Mouse (Mus musculus): Measurements from ENCODE around the gene T2. TPM values are rescaled to one million over a fixed set of nuclear protein-coding genes. Genes with fewer than 3 reads are reported as not detected.
"Not testable (repeated sequence)": the region's sequence is repeated elsewhere in the genome, so short reads cannot be mapped to it uniquely, and the experiment has no call there.

The T2 gene
- polyA plus RNA-seq, 1 experiment, result 0.05 TPM

GRCm38 (mm10) chr17:8397946-8398345 lies 42.2 kb downstream of the T2 start:
- no peak for TF ChIP-seq MAX (IDR thresholded peaks at IDR 0.05)
- TF ChIP-seq MYOD1 (IDR thresholded peaks at IDR 0.05; ENCODE audit: control insufficient read depth, insufficient read length, low read depth), result no peak
- TF ChIP-seq CTCF (IDR thresholded peaks at IDR 0.05; ENCODE audit: control insufficient read depth, insufficient read depth, insufficient read length), result no peak
- TF ChIP-seq CEBPB (IDR thresholded peaks at IDR 0.05; ENCODE audit: low read depth), result no peak
- no peak for TF ChIP-seq MYOG (IDR thresholded peaks at IDR 0.05; ENCODE audit: control insufficient read depth, extremely low read depth, insufficient read length)
- no peak for TF ChIP-seq FOSL1 (IDR thresholded peaks at IDR 0.05; ENCODE audit: insufficient read depth, low read length, poor library complexity, severe bottlenecking)
- TF ChIP-seq USF1 (IDR thresholded peaks at IDR 0.05; ENCODE audit: low read depth), result no peak
- Histone ChIP-seq H3ac (ENCODE audit: control insufficient read depth, insufficient read length, low read depth) (no peak overlapping the region), H3K79me2 (ENCODE audit: control insufficient read depth, insufficient read depth) (no peaks in the 10 kb centered on the region)

GRCm38 (mm10) chr17:8403932-8404331 lies 48.1 kb downstream of the T2 start:
- not testable (repeated sequence) for H3K79me3 ChIP-seq (ENCODE audit: low read depth); H3K79me2 ChIP-seq (ENCODE audit: control insufficient read depth, insufficient read depth); H3K4me3 ChIP-seq (ENCODE audit: insufficient read depth, poor library complexity, severe bottlenecking); H3K36me3 ChIP-seq (ENCODE audit: control insufficient read depth, insufficient read depth); H3ac ChIP-seq (ENCODE audit: control insufficient read depth, insufficient read length, low read depth)
- H3K27me3 ChIP-seq (ENCODE audit: control insufficient read depth, insufficient read depth, insufficient read length), result peaks cover 24% of the 10 kb centered on the region

More at GRCm38 (mm10) chr17:8397946-8398345, 42.2 kb downstream of the T2 start:
- Histone ChIP-seq H3K36me3 (ENCODE audit: control insufficient read depth, insufficient read depth) (no peaks in the 10 kb centered on the region), H3K79me3 (ENCODE audit: low read depth) (no peaks in the 10 kb centered on the region), H3K4me3 (ENCODE audit: insufficient read depth, poor library complexity, severe bottlenecking) (no peak overlapping the region), H3K27me3 (ENCODE audit: control insufficient read depth, insufficient read depth, insufficient read length) (peaks cover 5% of the 10 kb centered on the region)

GRCm38 (mm10) chr17:8406285-8406684 lies 50.5 kb downstream of the T2 start:
- no peak for TF ChIP-seq MYOD1 (IDR thresholded peaks at IDR 0.05; ENCODE audit: control insufficient read depth, insufficient read length, low read depth)
- no peak for TF ChIP-seq CEBPB (IDR thresholded peaks at IDR 0.05; ENCODE audit: low read depth)
- TF ChIP-seq MAX (IDR thresholded peaks at IDR 0.05), result no peak
- no peak for TF ChIP-seq MYOG (IDR thresholded peaks at IDR 0.05; ENCODE audit: control insufficient read depth, extremely low read depth, insufficient read length)
- Histone ChIP-seq H3K79me3 (ENCODE audit: low read depth) (no peaks in the 10 kb centered on the region), H3K36me3 (ENCODE audit: control insufficient read depth, insufficient read depth) (no peaks in the 10 kb centered on the region), H3K4me3 (ENCODE audit: insufficient read depth, poor library complexity, severe bottlenecking) (no peak overlapping the region), H3K79me2 (ENCODE audit: control insufficient read depth, insufficient read depth) (no peaks in the 10 kb centered on the region), H3K27me3 (ENCODE audit: control insufficient read depth, insufficient read depth, insufficient read length) (peaks cover 32% of the 10 kb centered on the region), H3ac (ENCODE audit: control insufficient read depth, insufficient read length, low read depth) (no peak overlapping the region)

GRCm38 (mm10) chr17:8408002-8408401 lies 52.2 kb downstream of the T2 start:
- not testable (repeated sequence) for H3K79me3 ChIP-seq (ENCODE audit: low read depth); H3K79me2 ChIP-seq (ENCODE audit: control insufficient read depth, insufficient read depth); H3ac ChIP-seq (ENCODE audit: control insufficient read depth, insufficient read length, low read depth); H3K4me3 ChIP-seq (ENCODE audit: insufficient read depth, poor library complexity, severe bottlenecking); H3K36me3 ChIP-seq (ENCODE audit: control insufficient read depth, insufficient read depth)
- peaks cover 36% of the 10 kb centered on the region for H3K27me3 ChIP-seq (ENCODE audit: control insufficient read depth, insufficient read depth, insufficient read length)

- Histone ChIP-seq H3K4me3 (ENCODE audit: insufficient read depth, poor library complexity, severe bottlenecking) (no peak overlapping the region), H3K79me3 (ENCODE audit: low read depth) (no peaks in the 10 kb centered on the region), H3K79me2 (ENCODE audit: control insufficient read depth, insufficient read depth) (no peaks in the 10 kb centered on the region), H3ac (ENCODE audit: control insufficient read depth, insufficient read length, low read depth) (no peak overlapping the region), H3K27me3 (ENCODE audit: control insufficient read depth, insufficient read depth, insufficient read length) (peaks cover 44% of the 10 kb centered on the region), H3K36me3 (ENCODE audit: control insufficient read depth, insufficient read depth) (no peaks in the 10 kb centered on the region)
- no peak for TF ChIP-seq CTCF (IDR thresholded peaks at IDR 0.05; ENCODE audit: control insufficient read depth, insufficient read depth, insufficient read length)
- no peak for TF ChIP-seq MYOG (IDR thresholded peaks at IDR 0.05; ENCODE audit: control insufficient read depth, extremely low read depth, insufficient read length)
- TF ChIP-seq MAX (IDR thresholded peaks at IDR 0.05), result no peak
- TF ChIP-seq FOSL1 (IDR thresholded peaks at IDR 0.05; ENCODE audit: insufficient read depth, low read length, poor library complexity, severe bottlenecking), result no peak
- TF ChIP-seq USF1 (IDR thresholded peaks at IDR 0.05; ENCODE audit: low read depth), result no peak
- no peak for TF ChIP-seq CEBPB (IDR thresholded peaks at IDR 0.05; ENCODE audit: low read depth)
- TF ChIP-seq MYOD1 (IDR thresholded peaks at IDR 0.05; ENCODE audit: control insufficient read depth, insufficient read length, low read depth), result no peak
These were observed 53.0 kb downstream of the T2 start for GRCm38 (mm10) chr17:8408589-8409295.

- Histone ChIP-seq H3K4me3 (ENCODE audit: insufficient read depth, poor library complexity, severe bottlenecking) (no peak overlapping the region), H3K36me3 (ENCODE audit: control insufficient read depth, insufficient read depth) (no peaks in the 10 kb centered on the region), H3K79me3 (ENCODE audit: low read depth) (no peaks in the 10 kb centered on the region), H3K27me3 (ENCODE audit: control insufficient read depth, insufficient read depth, insufficient read length) (peaks cover 49% of the 10 kb centered on the region), H3K79me2 (ENCODE audit: control insufficient read depth, insufficient read depth) (no peaks in the 10 kb centered on the region), H3ac (ENCODE audit: control insufficient read depth, insufficient read length, low read depth) (no peak overlapping the region)
- TF ChIP-seq FOSL1 (IDR thresholded peaks at IDR 0.05; ENCODE audit: insufficient read depth, low read length, poor library complexity, severe bottlenecking) (no peak), USF1 (IDR thresholded peaks at IDR 0.05; ENCODE audit: low read depth) (no peak), MYOD1 (IDR thresholded peaks at IDR 0.05; ENCODE audit: control insufficient read depth, insufficient read length, low read depth) (no peak), CEBPB (IDR thresholded peaks at IDR 0.05; ENCODE audit: low read depth) (no peak), CTCF (IDR thresholded peaks at IDR 0.05; ENCODE audit: control insufficient read depth, insufficient read depth, insufficient read length) (no peak), MYOG (IDR thresholded peaks at IDR 0.05; ENCODE audit: control insufficient read depth, extremely low read depth, insufficient read length) (no peak)
These were observed 54.5 kb downstream of the T2 start for GRCm38 (mm10) chr17:8410330-8410729.

All from C2C12 (cell line).